Comparison of ENCODE assay signal across 8 mouse cellular contexts in the genomic region with DNA sequence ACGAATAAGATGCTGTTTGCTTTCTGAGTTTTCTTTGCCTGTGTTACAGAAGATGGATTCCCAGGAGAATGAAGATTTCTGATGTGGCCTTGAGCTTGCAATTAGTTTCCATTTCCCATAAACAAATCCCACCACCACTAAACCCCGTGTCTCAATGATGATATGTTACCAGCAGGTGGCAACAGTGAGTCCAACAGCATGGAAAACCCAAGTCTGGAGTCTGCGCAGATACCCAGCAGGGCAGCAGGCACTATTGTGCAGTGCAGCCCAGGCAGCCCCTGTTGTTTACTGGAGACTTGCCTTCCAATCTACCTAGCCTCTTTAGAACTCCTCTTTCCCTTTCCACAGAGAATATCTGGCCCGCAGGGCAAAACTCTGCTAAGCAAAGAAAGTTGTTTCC.
DNase-seq lines count a peak whose midpoint lies in the region; ATAC-seq and TF ChIP-seq lines count a peak whose summit lies in the region.

No protein-coding gene starts in this region.

- 22% methylated on average over 4 of the region's 4 CpGs for WGBS in heart, postnatal 0 days
- 34% methylated on average over 4 of the region's 4 CpGs for WGBS in heart, embryonic 12.5 days
- WGBS in kidney, embryonic 14.5 days = 35% methylated on average over 4 of the region's 4 CpGs
- 29% methylated on average over 4 of the region's 4 CpGs for WGBS in midbrain, embryonic 12.5 days

- no peaks in the 10 kb centered on the region for H3K27me3 ChIP-seq in heart, postnatal 0 days (ENCODE audit: control insufficient read depth, insufficient read depth, low read length)
- H3K27me3 ChIP-seq in heart, embryonic 12.5 days (replicated peaks) = no peaks in the 10 kb centered on the region
- no peaks in the 10 kb centered on the region for H3K27me3 ChIP-seq in G1E (ENCODE audit: insufficient read depth, low read length)
- H3K27me3 ChIP-seq in kidney, embryonic 14.5 days (ENCODE audit: control insufficient read depth, insufficient read depth, low read length) = no peaks in the 10 kb centered on the region
- no peaks in the 10 kb centered on the region for H3K27me3 ChIP-seq in midbrain, embryonic 12.5 days

- no peak for ATAC-seq in heart, postnatal 0 days (ENCODE audit: insufficient read depth, low read depth)
- no peak for ATAC-seq in heart, embryonic 12.5 days (ENCODE audit: insufficient number of reproducible peaks, low FRiP score)
- ATAC-seq in G1E (ENCODE audit: extremely low read depth, insufficient number of reproducible peaks, low FRiP score, poor library complexity, severe bottlenecking) = peak; percentile 36; the same call in 1 of the 2 replicates
- ATAC-seq in kidney, embryonic 14.5 days (ENCODE audit: low FRiP score, low TSS enrichment) = peak; percentile 77; the same call in 1 of the 2 replicates
- peak; percentile 73 for ATAC-seq in midbrain, embryonic 12.5 days (ENCODE audit: low FRiP score, low read depth)

- no peak for TF ChIP-seq EP300 in heart, postnatal 0 days (IDR thresholded peaks at IDR 0.05; ENCODE audit: low read depth)

- H3K36me3 ChIP-seq in heart, postnatal 0 days (replicated peaks; ENCODE audit: control insufficient read depth, insufficient read depth, low read length) = no peaks in the 10 kb centered on the region
- no peaks in the 10 kb centered on the region for H3K36me3 ChIP-seq in heart, embryonic 12.5 days
- H3K36me3 ChIP-seq in G1E (replicated peaks) = no peaks in the 10 kb centered on the region
- H3K36me3 ChIP-seq in kidney, embryonic 14.5 days (ENCODE audit: control insufficient read depth, insufficient read depth, low read length) = no peaks in the 10 kb centered on the region
- H3K36me3 ChIP-seq in midbrain, embryonic 12.5 days = no peaks in the 10 kb centered on the region

- H3K9me3 ChIP-seq in heart, postnatal 0 days (replicated peaks; ENCODE audit: control insufficient read depth, low read length) = no peaks in the 10 kb centered on the region
- no peaks in the 10 kb centered on the region for H3K9me3 ChIP-seq in heart, embryonic 12.5 days (replicated peaks)
- peaks cover 12% of the 10 kb centered on the region for H3K9me3 ChIP-seq in G1E (replicated peaks)
- no peaks in the 10 kb centered on the region for H3K9me3 ChIP-seq in kidney, embryonic 14.5 days (ENCODE audit: control insufficient read depth, low read length)
- H3K9me3 ChIP-seq in midbrain, embryonic 12.5 days = no peaks in the 10 kb centered on the region

- intact Hi-C loops in left cerebral cortex, postnatal 25 days (cut with DNase I) = loop anchor here (5.0 to 10.0 kb wide), 2 partner anchors 108 to 400 kb away; no protein-coding TSS in a partner anchor

- H3K9ac ChIP-seq in heart, postnatal 0 days (replicated peaks; ENCODE audit: low read depth, low read length) = no peak overlapping the region
- H3K9ac ChIP-seq in heart, embryonic 12.5 days = no peak overlapping the region
- no peak overlapping the region for H3K9ac ChIP-seq in kidney, embryonic 14.5 days (ENCODE audit: low read depth, low read length)
- no peak overlapping the region for H3K9ac ChIP-seq in midbrain, embryonic 12.5 days (replicated peaks)

- peak; percentile 71 for TF ChIP-seq CTCF in heart, postnatal 0 days (IDR thresholded peaks at IDR 0.05; ENCODE audit: low read depth)
- TF ChIP-seq CTCF in G1E (IDR thresholded peaks at IDR 0.05; ENCODE audit: low read depth, low read length) = no peak

- no peak overlapping the region for H3K4me3 ChIP-seq in heart, postnatal 0 days (ENCODE audit: low read depth, low read length)
- no peak overlapping the region for H3K4me3 ChIP-seq in heart, embryonic 12.5 days
- H3K4me3 ChIP-seq in G1E (ENCODE audit: low read depth, low read length) = no peak overlapping the region
- no peak overlapping the region for H3K4me3 ChIP-seq in kidney, embryonic 14.5 days (ENCODE audit: low read length)
- no peak overlapping the region for H3K4me3 ChIP-seq in midbrain, embryonic 12.5 days

- H3K4me2 ChIP-seq in heart, postnatal 0 days (ENCODE audit: low read depth, low read length) = no peak overlapping the region
- H3K4me2 ChIP-seq in heart, embryonic 12.5 days = no peak overlapping the region
- no peak overlapping the region for H3K4me2 ChIP-seq in kidney, embryonic 14.5 days (replicated peaks; ENCODE audit: low read depth, low read length)
- no peak overlapping the region for H3K4me2 ChIP-seq in midbrain, embryonic 12.5 days (replicated peaks)

- DNase-seq in heart, postnatal 0 days (ENCODE audit: low spot score) = peak; percentile 37
- no peak for DNase-seq in G1E (ENCODE audit: low spot score)
- DNase-seq in embryo, embryonic 10.5 days (ENCODE audit: low spot score) = peak; percentile 86
- DNase-seq in urinary bladder, postnatal 36 days (ENCODE audit: low spot score in 2 of 2) = no peak
- DNase-seq in left cerebral cortex, postnatal 25 days (ENCODE audit: low spot score in 2 of 2) = no peak

- no peak overlapping the region for H3K27ac ChIP-seq in heart, postnatal 0 days (ENCODE audit: low read depth)
- H3K27ac ChIP-seq in heart, embryonic 12.5 days (ENCODE audit: poor library complexity, severe bottlenecking) = no peak overlapping the region
- H3K27ac ChIP-seq in kidney, embryonic 14.5 days (ENCODE audit: low read depth, low read length) = no peak overlapping the region
- H3K27ac ChIP-seq in midbrain, embryonic 12.5 days (replicated peaks) = no peak overlapping the region

- no peaks in the 10 kb centered on the region for H3K4me1 ChIP-seq in heart, postnatal 0 days (ENCODE audit: control insufficient read depth, insufficient read depth)
- no peaks in the 10 kb centered on the region for H3K4me1 ChIP-seq in heart, embryonic 12.5 days (replicated peaks)
- H3K4me1 ChIP-seq in G1E (ENCODE audit: insufficient read depth, low read depth, low read length) = no peaks in the 10 kb centered on the region
- H3K4me1 ChIP-seq in kidney, embryonic 14.5 days (ENCODE audit: control insufficient read depth, insufficient read depth, low read length) = no peaks in the 10 kb centered on the region
- no peaks in the 10 kb centered on the region for H3K4me1 ChIP-seq in midbrain, embryonic 12.5 days

Comparison
In these comparisons a context has a peak if more than half of its experiments do, and no peak if none do; other contexts are left out.
1. ATAC-seq: peak in G1E (single experiment), kidney, embryonic 14.5 days (single experiment) and midbrain, embryonic 12.5 days (single experiment); none in heart, postnatal 0 days (single experiment) and heart, embryonic 12.5 days (single experiment).
2. DNase-seq: peak in heart, postnatal 0 days (single experiment) and embryo, embryonic 10.5 days (single experiment); none in G1E (single experiment), urinary bladder, postnatal 36 days (0 of 2) and left cerebral cortex, postnatal 25 days (0 of 2).